Mouse (Mus musculus) forebrain, embryonic 13.5 days (tissue): Measurements from ENCODE around the gene Lpp. TPM values are rescaled to one million over a fixed set of nuclear protein-coding genes. Genes with fewer than 3 reads are reported as not detected.

Source experiments
- ATAC-seq: fragments of 200-750 bp; cut with Nextera tagmentation; 2 replicates; pipeline ENCODE4 v1.8.0; 2017
- H3K27ac ChIP-seq: fragments of 300-500 bp; sonication (generic); 2 replicates; pipeline ENCODE4 v1.5.1; 2015; ENCODE audit warnings: inconsistent platforms, mild to moderate bottlenecking, moderate library complexity
- H3K27me3 ChIP-seq: fragments of 300-500 bp; sonication (generic); 2 replicates; pipeline ENCODE4 v1.6.1; 2015; ENCODE audit warnings: mild to moderate bottlenecking, inconsistent platforms
- H3K36me3 ChIP-seq: fragments of 300-500 bp; sonication (generic); 2 replicates; pipeline ENCODE4 v1.6.1; 2015; ENCODE audit warnings: mild to moderate bottlenecking, inconsistent platforms; ENCODE audit not compliant: poor library complexity, severe bottlenecking
- H3K4me1 ChIP-seq: fragments of 300-500 bp; sonication (generic); 2 replicates; pipeline ENCODE4 v1.6.1; 2015; ENCODE audit warnings: inconsistent platforms
- H3K4me2 ChIP-seq: fragments of 300-500 bp; sonication (generic); 2 replicates; pipeline ENCODE4 v1.6.1; 2015; ENCODE audit warnings: inconsistent platforms, mild to moderate bottlenecking, moderate library complexity
- H3K4me3 ChIP-seq: fragments of 300-500 bp; sonication (generic); 2 replicates; pipeline ENCODE4 v1.5.1; 2015; ENCODE audit warnings: mild to moderate bottlenecking, inconsistent platforms
- H3K9ac ChIP-seq: fragments of 300-500 bp; sonication (generic); 2 replicates; pipeline ENCODE4 v1.6.1; 2015; ENCODE audit warnings: mild to moderate bottlenecking, inconsistent platforms
- H3K9me3 ChIP-seq: fragments of 300-500 bp; sonication (generic); replicated peaks from 2 replicates; pipeline ENCODE4 v1.6.1; 2016; ENCODE audit warnings: inconsistent platforms
- WGBS: fragments of 180-500 bp; shearing (Covaris S2); methylation state at CpG from one replicate; pipeline ENCODE4 v1.1.7; 2015; 5-methylcytosine and 5-hydroxymethylcytosine counted together
- polyA plus RNA-seq: library from polyadenylated mRNA; unstranded; fragments of >200 nt; fragmentation: Nextera tagmentation; extraction: Ambion mirVana; gene quantifications from 2 replicates; pipeline ENCODE4 v1.2.1, GENCODE M21; 2015

Gene Lpp
- polyA plus RNA-seq, 1 experiment from 2014 or later = 9.4 TPM

GRCm38 (mm10) chr16:24455361-24455855 lies 62.1 kb downstream of the Lpp start:
- Histone ChIP-seq H3K4me1 (peaks cover 29% of the 10 kb centered on the region), H3K4me2 (no peak overlapping the region), H3K9ac (no peak overlapping the region), H3K27ac (no peak overlapping the region), H3K36me3 (no peaks in the 10 kb centered on the region; the same call in 1 of the 2 replicates), H3K27me3 (no peaks in the 10 kb centered on the region), H3K4me3 (no peak overlapping the region), H3K9me3 (no peaks in the 10 kb centered on the region)
- 36% methylated on average over 3 of the region's 3 CpGs for WGBS
- no peak for ATAC-seq

DNA sequence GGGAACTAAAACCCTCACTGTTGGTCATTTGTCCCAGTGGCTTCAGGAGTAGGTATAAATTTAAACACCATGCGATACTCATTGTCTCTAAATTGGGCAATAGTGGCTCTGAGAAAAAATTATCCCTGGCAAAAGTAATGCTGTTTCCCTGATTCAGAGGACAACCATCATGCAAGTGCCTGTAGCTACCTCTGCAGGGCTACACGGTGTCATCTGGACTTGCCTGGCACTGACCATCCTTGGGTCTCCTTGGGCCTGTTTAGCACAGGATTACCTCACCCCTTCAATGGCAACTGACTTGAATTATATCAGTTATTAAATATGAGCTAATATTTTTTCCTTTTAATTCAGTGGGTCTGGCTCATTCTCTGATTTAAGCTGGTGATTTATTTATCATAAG lies 70.5 kb downstream of the Lpp start:
- no peaks in the 10 kb centered on the region for H3K9me3 ChIP-seq
- 94% methylated on average over 2 of the region's 2 CpGs for WGBS
- no peak overlapping the region for H3K4me3 ChIP-seq
- H3K4me1 ChIP-seq = no peaks in the 10 kb centered on the region
- no peaks in the 10 kb centered on the region for H3K36me3 ChIP-seq
- no peak overlapping the region for H3K9ac ChIP-seq
- H3K27me3 ChIP-seq = no peaks in the 10 kb centered on the region
- H3K27ac ChIP-seq = no peak overlapping the region
- no peak overlapping the region for H3K4me2 ChIP-seq
- ATAC-seq = no peak

DNA sequence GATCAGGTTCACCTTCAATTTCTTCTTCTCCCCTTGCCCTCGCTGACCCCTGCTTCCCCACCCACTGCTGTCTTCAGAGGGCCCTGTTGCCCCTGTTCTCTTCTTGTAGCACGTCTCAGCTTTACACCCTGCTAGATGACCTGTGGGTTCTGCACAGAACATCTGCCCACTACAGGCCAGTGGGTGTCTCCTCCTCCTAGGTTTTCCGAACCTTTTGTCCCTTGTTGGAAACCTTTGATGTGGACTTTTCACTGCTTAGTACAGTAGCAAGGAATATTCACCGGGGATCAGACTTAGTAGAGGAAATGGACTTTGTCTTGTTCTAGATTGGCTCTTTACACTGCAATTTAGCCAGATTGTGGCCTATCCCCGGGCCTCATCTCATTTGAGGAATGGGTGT lies 71.1 kb downstream of the Lpp start:
- 85% methylated on average over 5 of the region's 5 CpGs for WGBS
- no peak for ATAC-seq
- no peak overlapping the region for H3K4me3 ChIP-seq

DNA sequence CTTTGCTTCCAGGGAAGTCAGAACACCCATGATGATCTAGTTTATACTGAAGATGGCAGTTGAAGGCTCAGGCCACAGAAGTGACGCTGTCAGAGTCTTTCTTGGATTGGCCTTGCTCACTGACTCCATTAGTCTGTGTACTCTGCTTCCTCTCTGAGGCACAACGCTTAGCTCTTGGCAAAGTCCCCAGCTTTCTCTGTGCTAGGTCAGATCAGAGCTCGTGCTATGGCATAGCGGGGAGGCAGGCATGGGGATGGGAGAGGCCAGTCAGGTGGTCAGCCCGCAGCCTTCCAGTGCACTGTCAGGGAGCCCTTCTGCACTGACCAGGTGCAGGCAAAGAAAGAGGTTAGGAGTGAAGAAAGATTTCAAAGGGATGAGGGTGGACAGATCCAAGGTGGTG lies 72.3 kb downstream of the Lpp start:
- Histone ChIP-seq H3K4me1 (no peaks in the 10 kb centered on the region), H3K4me3 (no peak overlapping the region), H3K9ac (no peak overlapping the region), H3K4me2 (no peak overlapping the region), H3K9me3 (no peaks in the 10 kb centered on the region), H3K36me3 (no peaks in the 10 kb centered on the region), H3K27me3 (no peaks in the 10 kb centered on the region), H3K27ac (no peak overlapping the region)
- 90% methylated on average over 5 of the region's 5 CpGs for WGBS
- ATAC-seq = no peak

More for the DNA sequence above, 71.1 kb downstream of the Lpp start:
- no peak overlapping the region for H3K9ac ChIP-seq
- H3K4me2 ChIP-seq = no peak overlapping the region
- no peaks in the 10 kb centered on the region for H3K9me3 ChIP-seq
- H3K27me3 ChIP-seq = no peaks in the 10 kb centered on the region
- H3K36me3 ChIP-seq = no peaks in the 10 kb centered on the region
- no peak overlapping the region for H3K27ac ChIP-seq
- H3K4me1 ChIP-seq = no peaks in the 10 kb centered on the region

- Histone ChIP-seq H3K27me3 (no peaks in the 10 kb centered on the region), H3K27ac (no peak overlapping the region), H3K4me1 (no peaks in the 10 kb centered on the region), H3K9me3 (no peaks in the 10 kb centered on the region), H3K4me3 (no peak overlapping the region), H3K36me3 (no peaks in the 10 kb centered on the region), H3K4me2 (no peak overlapping the region), H3K9ac (no peak overlapping the region)
- no peak for ATAC-seq
- WGBS = 90% methylated on average over 17 of the region's 17 CpGs
Measured at GRCm38 (mm10) chr16:24467544-24468290, 74.4 kb downstream of the Lpp start.

DNA sequence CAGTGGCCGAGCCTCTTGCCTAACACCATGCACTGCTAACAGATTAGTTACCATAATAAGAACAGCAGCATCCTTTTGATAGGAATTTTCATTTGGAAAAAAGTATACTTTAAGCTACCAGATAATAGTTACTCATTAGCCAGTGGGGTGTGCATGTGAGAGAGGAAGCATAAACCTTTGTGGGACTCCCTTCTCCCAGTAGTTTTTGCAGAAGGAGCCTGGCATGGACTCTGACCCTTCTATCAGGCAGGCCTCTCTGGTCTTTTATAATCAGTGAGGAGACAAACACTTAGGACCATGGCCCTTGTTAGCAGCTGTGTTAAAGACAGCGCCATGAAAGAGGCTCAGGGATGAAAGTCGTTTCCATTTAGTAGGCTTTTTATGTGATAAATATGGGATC lies 76.0 kb downstream of the Lpp start:
- WGBS = 51% methylated on average over 3 of the region's 3 CpGs
- no peak for ATAC-seq
- H3K4me1 ChIP-seq = no peaks in the 10 kb centered on the region

DNA sequence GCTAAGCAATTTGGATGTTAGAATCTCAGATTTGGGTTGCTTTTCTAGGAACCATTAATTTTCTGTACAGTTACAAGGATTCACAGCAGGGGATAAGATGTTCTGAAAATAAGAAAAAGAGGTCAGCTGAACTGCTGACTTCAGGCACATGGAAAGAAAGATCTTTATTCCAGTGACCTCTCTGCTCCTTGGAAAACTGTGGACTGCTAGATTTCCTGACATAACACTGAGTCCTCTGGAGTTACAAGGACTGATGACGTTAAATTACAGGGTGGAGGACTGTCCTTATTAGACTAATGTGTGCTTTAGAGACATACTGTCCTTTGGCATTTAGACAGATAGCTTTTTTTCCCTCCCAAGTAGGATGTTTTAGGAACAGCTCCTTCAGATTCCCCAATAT lies 77.3 kb downstream of the Lpp start:
- Histone ChIP-seq H3K4me3 (no peak overlapping the region), H3K4me1 (peaks cover under 1% of the 10 kb centered on the region; the same call in 1 of the 2 replicates), H3K9me3 (no peaks in the 10 kb centered on the region), H3K27ac (no peak overlapping the region), H3K9ac (no peak overlapping the region), H3K27me3 (no peaks in the 10 kb centered on the region), H3K36me3 (no peaks in the 10 kb centered on the region), H3K4me2 (no peak overlapping the region)
- WGBS = 86% methylated on average over 1 of the region's 1 CpGs
- no peak for ATAC-seq

More for the DNA sequence above, 76.0 kb downstream of the Lpp start:
- Histone ChIP-seq H3K9me3 (no peaks in the 10 kb centered on the region), H3K4me2 (no peak overlapping the region), H3K27ac (no peak overlapping the region), H3K36me3 (no peaks in the 10 kb centered on the region), H3K9ac (no peak overlapping the region), H3K27me3 (no peaks in the 10 kb centered on the region), H3K4me3 (no peak overlapping the region)

DNA sequence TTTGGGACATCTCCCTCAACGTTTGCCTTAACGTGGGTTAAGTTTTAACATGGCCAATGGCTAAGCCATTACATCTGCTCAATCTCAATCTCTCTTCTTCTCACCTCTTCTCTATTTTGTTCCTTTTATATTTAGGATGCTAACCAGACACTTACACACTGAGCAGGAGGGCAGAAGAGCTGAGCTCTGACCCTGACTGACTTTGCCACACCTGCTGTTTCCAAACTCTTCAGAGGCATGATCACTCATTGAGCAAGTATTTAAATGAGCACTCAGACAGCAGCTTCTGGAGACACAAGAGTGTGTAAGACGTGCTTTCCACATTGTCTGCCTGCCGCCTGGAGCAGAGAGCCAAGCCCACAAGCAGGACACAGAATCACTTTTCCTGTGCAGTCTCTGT lies 77.7 kb downstream of the Lpp start:
- Histone ChIP-seq H3K27ac (no peak overlapping the region), H3K4me3 (no peak overlapping the region), H3K4me1 (peaks cover 5% of the 10 kb centered on the region; the same call in 1 of the 2 replicates), H3K9ac (no peak overlapping the region), H3K9me3 (no peaks in the 10 kb centered on the region), H3K36me3 (no peaks in the 10 kb centered on the region), H3K4me2 (no peak overlapping the region), H3K27me3 (no peaks in the 10 kb centered on the region)
- WGBS = 66% methylated on average over 4 of the region's 4 CpGs
- no peak for ATAC-seq

GRCm38 (mm10) chr16:24471801-24472200 lies 78.5 kb downstream of the Lpp start:
- no peak overlapping the region for H3K9ac ChIP-seq
- H3K27me3 ChIP-seq = no peaks in the 10 kb centered on the region
- ATAC-seq = no peak
- no peaks in the 10 kb centered on the region for H3K9me3 ChIP-seq
- WGBS = 55% methylated on average over 1 of the region's 1 CpGs
- H3K4me2 ChIP-seq = no peak overlapping the region
- H3K4me3 ChIP-seq = no peak overlapping the region
- H3K27ac ChIP-seq = no peak overlapping the region
- H3K36me3 ChIP-seq = no peaks in the 10 kb centered on the region
- H3K4me1 ChIP-seq = peaks cover 8% of the 10 kb centered on the region

DNA sequence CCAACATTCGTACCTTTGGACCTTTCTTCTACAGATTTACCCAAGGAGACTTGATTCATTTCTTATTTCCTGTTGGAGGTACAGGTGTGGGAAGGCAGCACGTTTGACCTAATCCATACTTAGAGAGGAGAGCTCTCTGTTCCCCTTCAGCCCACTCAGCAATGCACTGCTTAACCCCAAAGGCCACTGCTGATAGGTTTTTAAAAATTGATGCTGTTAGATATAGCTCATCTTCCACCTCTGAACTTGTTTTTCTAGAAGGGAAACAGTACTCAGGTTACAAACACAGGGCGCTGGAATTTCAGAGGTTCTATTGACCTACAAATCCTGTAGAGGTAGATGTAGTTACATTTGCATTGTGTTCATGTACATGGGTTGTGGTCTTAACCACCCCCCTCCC lies 80.7 kb downstream of the Lpp start:
- H3K27ac ChIP-seq = no peak overlapping the region
- ATAC-seq = no peak
- H3K4me1 ChIP-seq = peaks cover 12% of the 10 kb centered on the region
- 87% methylated on average over 3 of the region's 3 CpGs for WGBS
- H3K36me3 ChIP-seq = no peaks in the 10 kb centered on the region
- no peaks in the 10 kb centered on the region for H3K27me3 ChIP-seq
- H3K9ac ChIP-seq = no peak overlapping the region
- H3K9me3 ChIP-seq = no peaks in the 10 kb centered on the region
- no peak overlapping the region for H3K4me2 ChIP-seq
- H3K4me3 ChIP-seq = no peak overlapping the region

DNA sequence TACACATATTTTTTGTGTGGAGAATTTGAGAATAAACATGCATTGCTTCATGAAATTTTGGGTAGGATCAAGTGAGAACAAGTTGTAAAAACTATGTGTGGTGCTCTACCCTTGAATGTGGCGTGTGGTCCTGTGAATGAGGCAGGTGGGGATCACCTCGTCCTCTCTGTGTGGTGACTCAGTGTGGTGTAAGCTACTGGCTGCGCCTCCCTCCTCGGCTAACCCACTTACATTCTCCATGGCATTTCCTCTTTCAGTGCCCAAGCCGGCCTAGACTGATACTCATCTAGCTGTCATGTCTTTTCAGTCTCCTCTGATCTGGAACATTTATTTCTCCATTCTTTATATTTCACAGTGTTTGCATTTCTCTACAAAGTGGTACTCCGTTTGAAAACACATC lies 81.5 kb downstream of the Lpp start:
- no peak overlapping the region for H3K4me3 ChIP-seq
- no peak for ATAC-seq
- H3K27me3 ChIP-seq = no peaks in the 10 kb centered on the region
- H3K4me1 ChIP-seq = peaks cover 12% of the 10 kb centered on the region
- H3K27ac ChIP-seq = no peak overlapping the region
- 77% methylated on average over 6 of the region's 6 CpGs for WGBS
- H3K4me2 ChIP-seq = no peak overlapping the region
- H3K36me3 ChIP-seq = no peaks in the 10 kb centered on the region
- no peak overlapping the region for H3K9ac ChIP-seq
- no peaks in the 10 kb centered on the region for H3K9me3 ChIP-seq

DNA sequence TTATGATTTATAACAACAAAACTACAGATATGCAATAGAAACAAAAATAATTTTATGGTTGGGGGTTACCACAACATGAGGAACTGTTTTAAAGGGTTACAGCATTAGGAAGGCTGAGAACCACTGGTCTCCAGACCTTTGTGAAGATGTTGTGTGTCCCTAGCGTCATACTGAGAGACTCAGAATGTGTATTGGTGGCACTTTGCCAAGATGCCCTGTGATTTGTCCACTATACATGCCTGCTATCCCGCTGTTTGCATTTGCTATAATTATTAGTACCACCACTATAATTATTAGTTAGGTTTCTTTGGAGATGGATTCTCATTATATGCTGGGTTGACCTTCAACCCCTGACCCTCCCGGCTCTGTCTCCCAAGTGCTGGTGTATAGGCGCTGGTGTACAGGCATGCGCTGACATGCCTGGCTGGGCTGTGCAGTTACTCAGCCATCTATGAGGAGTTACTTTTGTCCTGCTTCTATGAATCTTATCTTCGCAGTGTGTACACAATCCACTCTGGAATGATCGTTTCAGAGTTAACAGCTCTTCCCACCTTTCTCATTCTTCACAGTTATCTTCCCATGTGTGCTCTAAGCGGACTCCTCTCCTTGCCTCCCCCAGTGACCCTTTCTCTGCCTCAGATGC lies 82.1 kb downstream of the Lpp start:
- peaks cover 12% of the 10 kb centered on the region for H3K4me1 ChIP-seq
- H3K4me2 ChIP-seq = no peak overlapping the region
- no peak for ATAC-seq
- no peak overlapping the region for H3K9ac ChIP-seq
- H3K4me3 ChIP-seq = no peak overlapping the region
- H3K9me3 ChIP-seq = no peaks in the 10 kb centered on the region
- no peak overlapping the region for H3K27ac ChIP-seq
- H3K27me3 ChIP-seq = no peaks in the 10 kb centered on the region
- no peaks in the 10 kb centered on the region for H3K36me3 ChIP-seq
- 78% methylated on average over 8 of the region's 8 CpGs for WGBS
